Mouse (Mus musculus) G1E (cell line): Measurements from ENCODE around the gene Nr2f2.

Source experiments
- CTCF ChIP-seq: IDR thresholded peaks from 2 replicates; pipeline ENCODE4 v1.5.1; 2012; ENCODE audit warnings: low read depth, low read length, inconsistent platforms, mixed read lengths
- POLR2AphosphoS5 ChIP-seq: IDR thresholded peaks from 2 replicates; pipeline ENCODE4 v1.6.1; 2012; ENCODE audit warnings: low read depth, low read length, inconsistent platforms; ENCODE audit not compliant: insufficient replicate concordance

DNA sequence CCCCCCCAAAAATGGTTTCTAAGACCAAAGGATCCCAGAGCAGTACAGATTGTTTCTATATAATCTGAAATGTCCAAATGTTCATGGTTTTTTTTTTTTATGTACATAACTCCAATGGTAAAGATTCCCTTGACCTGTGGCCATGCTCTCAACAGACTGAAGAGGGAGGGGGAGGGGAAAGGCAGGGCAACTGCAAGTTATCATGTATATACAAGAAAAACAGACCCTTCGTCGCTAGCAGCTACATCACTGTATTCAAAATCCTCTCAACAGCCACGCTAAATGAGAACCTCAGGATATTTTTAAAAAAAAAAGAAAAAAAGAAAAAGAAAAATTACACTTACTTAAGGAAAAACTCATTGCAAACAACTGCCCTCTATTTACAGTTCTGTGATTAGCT lies 13.9 kb downstream of the Nr2f2 start:
- TF ChIP-seq CTCF (no peak), POLR2AphosphoS5 (no peak)
